Mouse (Mus musculus) heart, postnatal 0 days (tissue): ENCODE results near the gene Fbxl18. TPM values are rescaled to one million over a fixed set of nuclear protein-coding genes. Genes with fewer than 3 reads are reported as not detected.

ENCODE experiments used
- ATAC-seq: fragments of 200-750 bp; cut with Nextera tagmentation; 2 replicates; pipeline ENCODE4 v1.8.0; 2017; ENCODE audit warnings: low read depth, moderate number of reproducible peaks, moderate library complexity; ENCODE audit not compliant: insufficient read depth
- DNase-seq: peaks from one replicate; pipeline ENCODE4 v3.0.0-alpha.2; 2016; ENCODE audit warnings: low spot score
- H3K27ac ChIP-seq: fragments of 300-500 bp; sonication (generic); 2 replicates; pipeline ENCODE4 v1.5.1; 2014; ENCODE audit warnings: low read depth, mild to moderate bottlenecking
- H3K27me3 ChIP-seq: fragments of 300-500 bp; sonication (generic); 2 replicates; pipeline ENCODE4 v1.6.1; 2014; ENCODE audit warnings: low read length, mixed read lengths; ENCODE audit not compliant: control insufficient read depth, insufficient read depth
- H3K36me3 ChIP-seq: fragments of 300-500 bp; sonication (generic); replicated peaks from 2 replicates; pipeline ENCODE4 v1.6.1; 2014; ENCODE audit warnings: low read length, mixed read lengths; ENCODE audit not compliant: control insufficient read depth, insufficient read depth
- H3K4me1 ChIP-seq: fragments of 300-500 bp; sonication (generic); 2 replicates; pipeline ENCODE4 v1.6.1; 2014; ENCODE audit warnings: antibody characterized with exemption; ENCODE audit not compliant: control insufficient read depth, insufficient read depth
- H3K4me2 ChIP-seq: fragments of 300-500 bp; sonication (generic); 2 replicates; pipeline ENCODE4 v1.6.1; 2014; ENCODE audit warnings: low read depth, mild to moderate bottlenecking, low read length, moderate library complexity
- H3K4me3 ChIP-seq: fragments of 300-500 bp; sonication (generic); 2 replicates; pipeline ENCODE4 v1.5.1; 2014; ENCODE audit warnings: low read depth, low read length
- H3K9ac ChIP-seq: fragments of 300-500 bp; sonication (generic); replicated peaks from 2 replicates; pipeline ENCODE4 v1.6.1; 2014; ENCODE audit warnings: low read depth, low read length, mixed read lengths
- H3K9me3 ChIP-seq: fragments of 300-500 bp; sonication (generic); replicated peaks from 2 replicates; pipeline ENCODE4 v1.6.1; 2016; ENCODE audit warnings: low read length; ENCODE audit not compliant: control insufficient read depth
- CTCF ChIP-seq: IDR thresholded peaks from 2 replicates; pipeline ENCODE4 v1.5.1; 2016; ENCODE audit warnings: antibody characterized with exemption, control low read depth, low read depth
- EP300 ChIP-seq: IDR thresholded peaks from 2 replicates; pipeline ENCODE4 v1.6.1; 2016; ENCODE audit warnings: antibody characterized with exemption, low read depth
- WGBS: fragments of 180-500 bp; shearing (Covaris S2); extraction: QIAGEN DNeasy Blood & Tissue Kit; methylation state at CpG from one replicate; pipeline ENCODE4 v1.1.7; 2014; 5-methylcytosine and 5-hydroxymethylcytosine counted together
- polyA plus RNA-seq: library from polyadenylated mRNA; unstranded; fragments of >200 nt; fragmentation: Nextera tagmentation; extraction: Ambion mirVana; gene quantifications from 2 replicates; pipeline ENCODE4 v1.2.1, GENCODE M21; 2015
- total RNA-seq: library from RNA; depleted of rRNA; stranded (reverse); fragments of >200 nt; gene quantifications from 2 replicates; pipeline ENCODE4 v1.2.3, GENCODE M21; 2014; ENCODE audit warnings: low replicate concordance

The Fbxl18 gene
- total and polyA plus RNA-seq, 2 experiments from 2014 or later, result 7.3 to 17.8 TPM

DNA sequence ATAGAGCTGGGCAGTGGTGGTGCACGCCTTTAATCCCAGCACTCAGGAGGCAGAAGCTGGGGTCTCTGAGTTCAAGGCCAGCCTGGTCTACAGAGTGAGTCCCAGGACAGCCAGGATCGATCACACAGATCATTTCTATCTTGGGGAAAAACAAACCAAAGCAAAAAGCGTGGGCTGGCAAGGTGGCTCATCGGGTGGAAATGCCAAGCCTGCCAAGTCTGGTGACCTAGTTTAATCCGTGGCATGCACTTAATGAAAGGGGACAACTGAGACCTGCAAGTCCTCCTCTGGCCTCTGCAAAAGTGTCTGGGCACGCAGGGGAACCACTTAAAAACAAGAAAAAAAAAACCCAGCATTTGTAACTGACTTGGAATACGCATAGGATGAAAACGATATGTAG is 37.5 kb upstream of the Fbxl18 start:
- TF ChIP-seq EP300 (no peak), CTCF (no peak)
- Histone ChIP-seq H3K4me1 (peaks cover 12% of the 10 kb centered on the region; the same call in 1 of the 2 replicates), H3K36me3 (no peaks in the 10 kb centered on the region), H3K9ac (no peak overlapping the region), H3K4me3 (no peak overlapping the region), H3K4me2 (no peak overlapping the region), H3K27me3 (no peaks in the 10 kb centered on the region), H3K9me3 (no peaks in the 10 kb centered on the region), H3K27ac (no peak overlapping the region)
- 67% methylated on average over 8 of the region's 8 CpGs for WGBS
- DNase-seq (no peak), ATAC-seq (no peak)

DNA sequence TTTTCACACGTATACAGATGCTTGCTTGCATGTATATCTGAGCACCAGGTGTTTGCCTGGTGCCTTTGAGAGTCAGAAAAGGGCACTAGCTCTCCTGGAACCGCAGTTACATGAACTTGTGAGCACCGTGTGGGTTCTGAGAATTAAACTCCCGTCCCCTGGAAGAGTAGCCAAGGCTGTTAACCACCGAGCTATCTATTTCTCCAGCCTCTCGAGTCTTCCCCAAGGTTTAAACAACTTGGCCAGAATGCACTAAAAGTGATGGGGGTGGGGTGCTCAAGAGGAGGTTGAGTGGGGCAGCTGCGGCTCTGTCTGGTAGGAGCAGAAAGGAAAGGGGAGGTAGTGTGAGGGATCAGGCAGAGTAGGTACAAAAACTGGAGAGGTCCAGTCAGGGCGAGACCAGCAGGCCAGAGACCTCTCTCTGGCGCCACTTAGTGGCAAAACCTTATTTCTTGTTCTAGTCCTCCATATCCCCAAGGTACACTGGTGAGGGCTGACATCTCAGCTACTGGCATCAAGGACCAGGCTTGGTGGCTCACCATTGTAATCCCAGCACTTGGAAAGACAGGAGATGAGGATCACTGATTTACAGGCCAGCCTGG is 37.0 kb upstream of the Fbxl18 start:
- Histone ChIP-seq H3K9ac (no peak overlapping the region), H3K27ac (peak overlapping the region; percentile 22; the same call in 1 of the 2 replicates), H3K4me3 (no peak overlapping the region), H3K9me3 (no peaks in the 10 kb centered on the region), H3K4me1 (peaks cover 16% of the 10 kb centered on the region; the same call in 1 of the 2 replicates), H3K4me2 (peak overlapping the region; percentile 32), H3K27me3 (no peaks in the 10 kb centered on the region), H3K36me3 (no peaks in the 10 kb centered on the region)
- 14% methylated on average over 9 of the region's 9 CpGs for WGBS
- peak; percentile 61 for ATAC-seq
- TF ChIP-seq EP300 (peak; percentile 33; the same call in 1 of the 2 replicates), CTCF (peak; percentile 75)
- peak; percentile 89 for DNase-seq

DNA sequence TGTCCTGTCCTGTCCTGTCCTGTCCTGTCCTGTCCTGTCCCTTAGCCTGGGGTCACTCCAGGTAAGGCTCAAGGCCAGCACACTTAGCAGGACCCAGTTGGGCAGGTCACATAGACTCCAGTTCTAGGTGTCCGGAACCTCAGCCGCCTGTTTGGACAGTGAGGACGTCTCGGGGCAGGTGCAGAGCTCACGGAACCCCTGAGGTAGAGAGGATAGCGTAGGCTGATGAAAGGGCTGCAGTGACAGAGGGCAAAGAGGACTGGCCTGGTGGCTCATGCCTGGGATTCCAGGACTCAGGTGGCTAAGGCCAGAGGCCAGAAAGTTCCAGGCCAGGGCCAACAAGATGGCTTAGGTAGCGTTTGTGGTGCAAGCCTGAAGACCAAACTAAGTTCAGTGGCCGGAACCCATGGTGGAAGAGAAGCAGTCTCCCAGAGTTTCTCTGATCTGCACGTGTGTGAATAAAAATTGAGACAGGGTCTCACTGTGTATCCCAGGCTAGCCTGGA is 36.1 kb upstream of the Fbxl18 start:
- DNase-seq (no peak), ATAC-seq (no peak)
- Histone ChIP-seq H3K4me1 (peaks cover 23% of the 10 kb centered on the region), H3K4me2 (no peak overlapping the region), H3K36me3 (no peaks in the 10 kb centered on the region), H3K9me3 (no peaks in the 10 kb centered on the region), H3K27me3 (no peaks in the 10 kb centered on the region), H3K9ac (no peak overlapping the region), H3K27ac (no peak overlapping the region), H3K4me3 (no peak overlapping the region)
- WGBS, result 76% methylated on average over 9 of the region's 9 CpGs
- TF ChIP-seq CTCF (no peak), EP300 (no peak)

DNA sequence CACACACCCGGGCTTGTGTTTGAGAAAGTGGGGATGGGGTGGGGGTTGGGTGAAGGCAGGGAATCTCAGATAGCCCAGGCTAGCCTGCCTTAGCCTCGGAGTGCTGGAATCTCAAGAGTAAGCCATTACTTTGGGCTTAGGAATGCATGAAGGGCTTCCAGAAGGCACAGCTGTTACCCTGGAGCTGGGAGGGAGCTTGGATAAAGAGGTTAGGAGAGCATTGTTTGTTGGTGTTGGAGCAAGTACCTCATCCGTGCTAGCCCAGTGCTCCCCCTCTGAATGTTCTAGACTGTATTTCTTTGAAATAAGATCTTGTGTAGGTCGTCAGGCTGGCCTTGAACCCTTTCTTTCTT is 34.2 kb upstream of the Fbxl18 start:
- Histone ChIP-seq H3K36me3 (no peaks in the 10 kb centered on the region), H3K27ac (peak overlapping the region; percentile 91), H3K9ac (peak overlapping the region; percentile 57), H3K27me3 (no peaks in the 10 kb centered on the region), H3K4me2 (peak overlapping the region; percentile 59), H3K4me3 (peak overlapping the region; percentile 52), H3K4me1 (peaks cover 27% of the 10 kb centered on the region), H3K9me3 (no peaks in the 10 kb centered on the region)
- WGBS, result 1% methylated on average over 4 of the region's 4 CpGs
- no peak for TF ChIP-seq CTCF
- 0 out of 2 replicates have a peak, but pooled peaks have one; percentile 3 for TF ChIP-seq EP300
- DNase-seq, result peak; percentile 61
- peak; percentile 30; the same call in 1 of the 2 replicates for ATAC-seq

DNA sequence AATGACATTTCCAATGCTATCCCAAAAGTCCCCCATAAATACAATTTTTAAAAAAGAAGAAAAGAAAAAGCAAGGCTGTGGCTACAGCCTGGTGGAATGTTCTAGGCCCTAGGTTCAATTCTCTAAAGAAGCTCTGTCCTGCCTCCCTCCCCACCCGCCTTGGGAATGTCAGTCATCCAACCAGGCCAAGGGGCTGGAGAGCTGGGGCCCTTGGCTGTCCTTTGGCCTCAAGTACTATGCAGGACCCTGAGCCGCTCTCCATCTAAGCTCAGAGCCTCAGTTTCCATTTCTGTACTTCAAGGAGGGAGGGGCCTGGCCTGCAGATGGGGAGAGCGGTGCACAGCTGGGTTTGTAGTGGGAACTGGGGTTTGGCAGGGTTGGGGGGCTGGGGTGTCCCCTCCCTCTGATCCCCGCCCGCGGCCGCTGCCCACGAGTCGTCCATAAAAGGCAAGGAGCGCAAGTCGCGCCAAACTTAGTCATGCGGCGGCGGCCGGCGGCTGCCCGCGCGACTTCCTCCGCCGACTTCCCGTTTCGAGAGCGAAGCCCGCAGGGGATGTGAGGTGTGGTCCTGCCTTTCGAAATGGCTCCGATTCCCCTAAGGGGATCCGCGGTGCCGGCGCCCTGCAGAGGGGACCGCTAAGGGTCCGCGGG is 33.7 kb upstream of the Fbxl18 start:
- DNase-seq (peak; percentile 72), ATAC-seq (peak; percentile 44)
- WGBS, result 1% methylated on average over 35 of the region's 35 CpGs
- H3K9me3 ChIP-seq, result no peaks in the 10 kb centered on the region
- H3K27me3 ChIP-seq, result no peaks in the 10 kb centered on the region
- H3K4me2 ChIP-seq, result peak overlapping the region; percentile 59
- H3K9ac ChIP-seq, result peak overlapping the region; percentile 57
- peak overlapping the region; percentile 91 for H3K27ac ChIP-seq
- no peaks in the 10 kb centered on the region for H3K36me3 ChIP-seq
- TF ChIP-seq EP300 (0 out of 2 replicates have a peak, but pooled peaks have one; percentile 16), CTCF (no peak)
- H3K4me1 ChIP-seq, result peaks cover 27% of the 10 kb centered on the region
- peak overlapping the region; percentile 52 for H3K4me3 ChIP-seq
